Mouse (Mus musculus): ENCODE results near the gene Ubp1.
A peak's percentile ranks its signal among the peaks of the same experiment; 100 is the strongest.
"Not testable (repeated sequence)": the region's sequence is repeated elsewhere in the genome, so short reads cannot be mapped to it uniquely, and the experiment has no call there.

Gene Ubp1

DNA sequence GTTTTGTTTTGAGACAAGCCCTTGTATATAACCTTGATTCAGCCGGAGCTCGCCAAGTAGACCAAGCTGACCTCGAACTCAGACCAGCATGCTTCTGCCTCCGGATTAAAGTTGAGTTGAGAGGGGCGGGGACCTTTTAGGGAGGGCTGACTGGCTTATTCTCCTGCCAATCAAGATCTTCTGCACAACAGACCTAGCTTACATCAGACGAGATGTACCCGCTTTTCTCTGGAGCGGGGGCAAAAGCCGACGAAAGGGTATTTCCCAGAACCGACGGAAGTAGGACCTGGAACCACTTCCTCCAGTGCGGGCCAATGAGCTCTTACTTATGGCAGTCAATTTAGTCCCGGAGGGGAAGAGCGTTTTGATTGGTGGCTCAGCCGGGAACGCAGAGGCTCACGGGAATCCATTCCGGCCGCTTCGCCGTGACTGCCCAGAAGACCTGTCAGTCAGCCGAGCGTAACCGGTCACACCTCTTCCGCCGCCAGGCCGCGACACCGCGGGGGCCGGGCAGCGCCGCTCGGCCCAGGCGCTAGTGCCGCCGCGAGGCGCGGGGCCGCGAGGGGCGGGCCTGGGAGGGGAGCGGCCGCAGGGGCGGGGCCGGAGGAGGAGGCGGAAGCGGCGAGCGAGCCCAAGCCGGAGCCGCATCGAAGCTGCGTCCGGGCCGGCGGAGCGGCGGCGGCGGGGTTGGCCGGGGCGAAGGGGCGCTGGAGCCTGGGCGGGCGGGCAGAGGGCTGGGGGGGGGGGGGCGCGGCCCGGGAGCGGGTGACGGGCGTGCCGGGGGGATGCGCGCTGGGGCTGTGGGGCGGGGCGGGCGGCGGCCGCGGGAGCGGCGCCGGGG lies at the start of gene Ubp1:
Ubp1 (plus strand) TSS at position 401 of the 841 bp plus-strand sequence.
- DNase-seq (ENCODE audit: low spot score): peak; percentile 98

DNA sequence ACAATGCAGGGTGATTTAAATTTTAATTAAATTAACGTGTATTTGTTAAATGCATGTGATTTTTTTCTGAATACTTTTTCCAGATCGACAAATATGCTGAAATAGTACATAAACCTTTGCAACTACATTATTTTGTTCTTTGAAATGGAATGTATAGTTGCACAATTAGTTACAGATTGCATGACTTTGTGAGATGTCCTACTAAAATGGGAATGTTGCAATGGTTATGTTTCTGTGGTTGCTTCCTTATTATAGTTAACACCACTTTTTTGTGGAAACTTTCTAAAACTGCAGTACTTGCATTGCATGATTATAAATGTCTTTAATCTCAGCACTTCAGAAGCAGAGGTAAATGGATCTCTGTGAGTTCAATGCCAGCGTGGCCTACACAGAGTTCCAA lies 35.8 kb upstream of the Ubp1 start:
- DNase-seq (ENCODE audit: low spot score): no peak

DNA sequence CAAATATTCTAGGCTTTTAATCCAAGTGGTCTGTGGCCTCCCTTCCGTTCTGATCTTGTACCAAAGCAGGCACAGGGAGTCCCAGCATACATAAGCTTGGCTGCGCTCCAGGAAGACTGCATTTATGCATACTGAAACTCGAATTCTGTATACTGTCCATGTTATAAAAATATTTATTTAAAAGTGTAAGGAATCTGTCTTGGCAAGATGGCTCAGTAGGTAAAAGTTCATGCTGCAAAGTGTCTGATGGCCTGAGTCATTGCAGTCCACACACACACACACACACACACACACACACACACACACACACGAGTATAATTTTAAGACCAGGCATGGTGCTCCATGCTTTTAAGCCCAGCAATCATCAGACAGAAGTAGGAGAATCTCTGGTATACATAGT lies 27.6 kb upstream of the Ubp1 start:
- DNase-seq (ENCODE audit: low spot score): no peak

DNA sequence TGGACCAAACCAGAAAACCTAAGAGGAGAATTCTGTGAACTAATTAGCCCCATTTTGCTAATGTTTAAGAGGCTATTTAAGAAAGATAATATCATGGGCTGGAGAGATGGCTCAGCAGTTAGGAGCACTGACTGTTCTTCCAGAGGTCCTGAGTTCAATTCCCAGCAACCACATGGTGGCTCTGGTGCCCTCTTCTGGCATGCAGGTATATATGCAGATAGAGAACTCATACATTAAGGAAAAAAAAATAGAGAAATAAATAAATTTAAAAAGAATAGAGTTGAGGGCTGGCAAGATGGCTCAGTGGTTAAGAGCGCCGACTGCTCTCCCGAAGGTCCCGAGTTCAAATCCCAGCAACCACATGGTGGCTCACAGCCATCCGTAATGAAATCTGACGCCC lies 26.4 kb upstream of the Ubp1 start:
- not testable (repeated sequence) for DNase-seq (ENCODE audit: low spot score)

DNA sequence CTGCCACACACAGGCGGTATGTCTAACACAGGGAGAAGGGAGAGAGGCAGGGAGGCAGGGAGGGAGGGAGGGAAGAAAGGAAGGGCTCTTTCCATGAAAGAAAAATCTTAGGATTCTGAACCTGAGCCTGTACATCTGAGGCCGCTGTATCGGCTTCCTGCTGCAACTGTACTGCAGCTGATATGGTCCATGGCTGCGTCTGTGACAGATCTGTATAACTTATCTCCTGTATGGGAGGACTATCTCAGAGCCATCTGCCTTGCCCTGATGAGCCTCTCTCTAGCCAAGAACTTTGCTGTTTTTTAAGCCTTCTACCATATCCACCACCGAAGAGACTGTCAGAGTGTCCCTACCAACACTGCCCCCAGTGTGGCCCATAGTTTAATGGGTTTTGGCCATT lies 14.9 kb upstream of the Ubp1 start:
- DNase-seq (ENCODE audit: low spot score): no peak

DNA sequence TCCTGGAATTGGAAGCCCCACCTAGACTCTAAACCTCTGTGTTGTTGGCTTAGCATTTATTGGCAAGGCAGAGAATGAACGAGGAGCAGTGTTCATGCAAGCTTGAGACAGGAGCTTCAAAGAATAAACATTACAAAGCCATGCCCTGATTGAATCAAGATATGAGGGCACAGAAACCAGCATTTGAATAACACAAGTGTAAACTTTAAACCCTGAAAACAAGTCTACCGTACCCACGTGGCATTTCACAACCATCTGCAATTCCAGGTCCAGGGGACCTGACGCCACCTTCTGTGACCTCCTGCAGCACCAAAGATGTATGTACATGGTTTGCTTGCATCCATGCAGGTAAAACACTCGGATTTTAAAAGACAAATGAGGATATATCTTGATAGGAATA lies 8.1 kb upstream of the Ubp1 start:
- no peak for DNase-seq (ENCODE audit: low spot score)

DNA sequence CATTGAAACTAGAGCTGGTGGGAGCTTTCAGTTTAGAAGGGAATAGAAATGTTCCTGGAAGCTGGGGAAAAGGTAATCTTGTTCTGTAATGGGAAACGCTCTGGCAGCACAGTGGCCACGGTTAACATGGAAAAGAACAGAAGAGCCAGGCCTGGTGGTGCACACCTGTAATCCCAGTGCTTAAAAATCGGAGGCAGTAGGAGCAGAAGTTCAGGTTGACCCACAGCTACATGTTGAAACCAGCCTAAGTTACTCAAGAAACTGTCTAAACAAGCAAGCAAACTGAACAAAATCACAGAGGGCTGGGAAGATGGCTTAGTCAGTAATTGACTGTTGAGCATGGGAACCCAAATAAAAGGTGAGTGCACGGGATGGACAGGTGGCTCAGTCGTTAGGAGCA lies 5.9 kb upstream of the Ubp1 start:
- no peak for DNase-seq (ENCODE audit: low spot score)

DNA sequence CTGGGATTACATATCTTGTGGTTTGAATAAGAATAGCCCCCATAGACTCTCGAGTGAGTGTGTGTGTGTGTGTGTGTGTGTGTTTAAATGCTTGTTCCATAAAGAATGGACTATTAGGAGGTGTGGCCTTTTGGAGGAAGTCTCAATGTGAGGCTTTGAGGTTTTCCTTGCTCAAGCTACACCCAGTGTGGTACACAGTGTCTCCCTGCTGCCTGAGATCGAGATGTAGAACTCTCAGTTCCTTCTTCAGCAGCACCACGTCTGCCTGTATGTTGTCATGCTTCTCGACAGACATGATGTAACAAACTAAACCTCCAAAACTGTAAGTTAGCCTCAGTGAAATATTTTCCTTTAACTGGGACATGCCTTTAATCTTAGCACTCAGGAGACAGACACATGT lies 2.1 kb upstream of the Ubp1 start:
- DNase-seq (ENCODE audit: low spot score): no peak

DNA sequence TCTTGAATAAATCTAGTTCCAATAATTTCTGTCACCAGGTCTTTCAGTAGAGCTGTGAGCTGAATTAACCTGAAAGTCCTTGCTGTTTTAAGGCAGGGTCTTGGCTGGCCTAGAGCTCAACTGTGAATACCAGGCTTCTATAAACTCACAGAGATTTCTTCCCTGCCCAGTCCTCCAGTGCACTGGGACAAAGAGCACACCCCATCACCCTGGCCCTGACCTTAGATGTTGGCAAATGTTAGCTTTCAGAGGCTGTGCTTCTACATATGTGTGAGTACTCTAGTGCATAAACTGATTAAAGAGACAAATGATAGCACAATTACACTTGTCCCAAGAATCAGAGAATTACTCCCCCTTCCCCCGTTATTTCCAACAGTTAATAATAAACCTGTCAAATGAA lies 1.1 kb upstream of the Ubp1 start:
- no peak for DNase-seq (ENCODE audit: low spot score)

DNA sequence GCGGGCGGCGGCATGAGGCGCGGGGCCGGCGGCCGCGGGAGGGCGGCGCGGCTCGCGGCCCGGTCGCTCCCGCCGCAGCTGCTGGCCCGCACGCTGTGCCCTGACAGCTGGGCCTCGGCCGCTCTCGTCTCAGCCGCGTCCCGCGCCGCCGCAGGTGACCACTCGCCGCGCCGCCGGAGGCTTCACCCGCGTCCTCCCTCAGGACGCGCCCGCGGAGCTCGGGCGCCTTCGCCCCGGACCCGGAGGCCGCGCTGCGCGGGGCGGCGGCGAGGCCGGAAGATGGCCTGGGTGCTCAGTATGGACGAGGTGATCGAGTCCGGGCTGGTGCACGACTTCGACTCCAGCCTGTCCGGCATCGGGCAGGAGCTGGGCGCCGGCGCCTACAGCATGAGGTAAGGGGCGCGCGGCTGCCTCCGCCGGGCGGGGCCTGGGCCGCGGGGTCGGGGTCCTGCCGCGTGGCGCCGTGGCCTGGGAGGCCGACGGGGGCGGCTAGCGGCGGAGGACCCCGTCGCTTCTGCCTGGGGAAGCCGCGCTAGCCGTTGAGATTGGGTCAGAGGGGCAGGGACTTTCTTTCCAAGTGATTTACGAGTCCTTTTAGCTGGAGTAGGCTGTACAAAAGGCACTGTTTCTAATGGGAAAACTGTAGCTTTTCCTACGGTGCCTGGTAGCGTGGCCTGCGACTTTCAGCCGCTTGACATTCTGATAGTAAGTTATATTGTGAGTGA lies 803 bp downstream of the Ubp1 start:
- DNase-seq (ENCODE audit: low spot score): peak; percentile 34

DNA sequence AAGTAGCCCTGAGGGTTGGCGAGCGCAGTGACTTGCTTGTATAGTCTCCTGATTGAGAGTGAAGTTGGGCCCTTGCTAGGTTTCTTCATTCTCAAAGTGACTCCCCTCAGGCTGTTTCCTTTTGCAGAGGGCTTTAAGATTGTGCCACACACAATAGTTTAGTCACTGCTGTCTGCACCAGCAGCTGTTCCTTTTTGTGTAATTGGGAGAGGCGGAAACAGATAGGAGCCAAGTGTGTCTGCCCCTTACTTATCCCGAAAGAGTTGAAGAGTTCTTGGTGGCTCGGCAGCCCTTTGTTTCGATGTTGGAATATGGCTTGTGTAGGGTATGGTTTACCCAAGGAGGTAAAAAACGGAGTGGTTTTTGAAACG lies 1.4 kb downstream of the Ubp1 start:
- DNase-seq (ENCODE audit: low spot score): peak; percentile 14

DNA sequence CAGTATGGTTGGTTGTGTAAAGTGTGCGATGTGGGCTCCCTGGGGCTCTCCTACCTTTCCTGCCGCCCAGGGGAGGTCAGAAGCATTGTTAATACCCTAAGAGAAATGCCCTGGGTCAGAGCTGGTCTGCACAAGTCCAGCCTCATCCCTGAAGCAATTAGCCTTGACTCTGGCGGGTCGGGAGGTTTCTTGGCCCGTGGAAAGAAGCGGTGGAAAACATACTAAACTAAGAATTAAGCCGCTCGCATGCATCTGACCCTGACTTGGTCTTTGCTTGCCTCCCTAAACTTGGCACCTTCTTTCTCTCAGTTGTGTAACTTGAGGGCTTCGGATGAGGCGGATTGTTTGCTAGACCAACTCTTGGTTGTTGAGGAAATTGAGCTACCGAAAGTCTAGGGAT lies 1.8 kb downstream of the Ubp1 start:
- DNase-seq (ENCODE audit: low spot score): peak; percentile 19

DNA sequence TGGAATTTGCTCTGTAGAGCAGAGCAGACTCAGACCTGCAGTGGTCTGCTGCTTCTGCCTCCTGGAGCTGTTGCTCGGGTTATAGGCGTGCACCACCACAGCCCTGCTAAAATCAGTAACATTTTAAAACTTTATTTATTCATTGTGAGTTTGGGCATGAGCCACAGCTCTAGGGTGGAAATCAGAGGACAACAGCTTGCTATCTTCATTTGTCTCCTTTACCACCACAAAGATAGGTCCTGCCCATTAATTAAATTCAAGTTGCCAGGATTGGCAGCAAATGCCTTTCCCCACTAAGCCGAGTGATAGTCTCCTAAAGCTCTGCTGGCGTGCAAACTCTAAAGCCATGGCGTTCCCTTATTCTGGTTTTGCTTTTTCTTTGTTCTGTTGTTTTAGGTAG lies 4.9 kb downstream of the Ubp1 start:
- no peak for DNase-seq (ENCODE audit: low spot score)

DNA sequence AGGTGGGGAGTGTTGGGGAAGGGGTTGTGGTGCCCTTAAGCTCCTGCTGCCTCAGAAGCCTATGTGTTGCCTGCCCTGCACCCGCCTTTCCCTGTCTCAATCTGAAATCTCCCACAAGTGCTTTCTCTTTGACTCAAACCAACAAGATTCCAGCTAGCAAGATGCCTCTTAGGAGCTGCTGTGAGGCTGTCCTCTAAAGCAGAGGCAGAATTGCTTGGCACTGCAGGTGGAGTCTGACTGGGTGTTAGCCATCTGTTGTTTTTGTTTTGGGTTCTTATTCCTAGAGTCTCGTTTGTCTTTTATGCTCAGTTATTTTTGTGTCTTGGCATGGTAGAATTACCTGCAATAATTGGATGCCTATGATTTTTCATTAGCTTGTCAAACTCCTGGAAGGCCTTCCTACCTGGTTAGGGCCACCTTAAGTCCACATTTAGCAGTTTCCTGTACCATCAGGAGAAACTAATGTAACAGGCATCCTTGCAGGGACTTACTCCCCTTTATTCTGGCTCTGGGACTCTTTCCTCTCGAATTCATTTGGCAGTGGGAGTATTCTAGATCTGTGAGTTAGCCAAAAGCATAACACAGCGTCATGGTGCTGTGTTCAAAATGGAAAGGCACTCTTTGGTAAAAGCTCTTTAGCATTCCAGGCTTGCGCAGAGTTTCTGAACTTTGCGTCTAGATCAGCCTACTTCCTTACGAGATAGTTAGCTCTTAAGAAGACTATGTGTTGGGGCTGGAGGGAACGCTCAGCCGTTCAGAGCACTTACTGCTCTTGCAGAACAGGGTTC lies 8.5 kb downstream of the Ubp1 start:
- DNase-seq (ENCODE audit: low spot score): no peak

DNA sequence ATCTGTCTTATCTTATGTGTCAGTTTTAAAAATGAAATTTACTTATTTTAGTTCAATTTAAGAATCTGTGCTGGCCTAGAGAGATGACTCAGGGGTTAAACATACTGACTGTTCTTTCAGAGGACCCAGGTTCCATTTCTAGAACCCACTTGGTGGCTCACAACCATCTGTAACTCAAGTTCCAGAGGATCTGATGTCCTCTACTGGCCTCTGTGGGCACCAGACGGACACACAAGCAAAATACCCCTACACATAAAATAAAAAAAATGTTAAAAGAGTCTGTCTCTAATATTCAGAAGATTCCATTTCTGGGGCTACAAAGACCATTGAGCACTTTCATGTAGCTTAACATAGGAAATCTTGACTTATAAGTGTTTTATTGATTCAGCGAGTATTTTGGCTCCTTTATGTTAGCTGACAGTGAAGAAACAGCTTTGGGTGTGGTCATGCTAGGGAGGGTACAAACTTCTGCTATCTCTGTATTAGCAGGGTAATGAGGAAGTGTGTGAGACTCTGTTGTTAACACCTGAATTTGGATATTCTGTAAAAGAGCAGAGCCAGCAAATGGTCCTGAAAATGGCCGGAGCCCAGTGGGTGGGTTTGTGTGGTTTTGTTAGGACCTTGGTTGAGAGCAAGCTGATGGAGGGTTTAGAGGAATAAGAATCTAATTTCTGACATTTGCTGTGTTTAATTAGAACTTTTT lies 10.5 kb downstream of the Ubp1 start:
- no peak for DNase-seq (ENCODE audit: low spot score)

DNA sequence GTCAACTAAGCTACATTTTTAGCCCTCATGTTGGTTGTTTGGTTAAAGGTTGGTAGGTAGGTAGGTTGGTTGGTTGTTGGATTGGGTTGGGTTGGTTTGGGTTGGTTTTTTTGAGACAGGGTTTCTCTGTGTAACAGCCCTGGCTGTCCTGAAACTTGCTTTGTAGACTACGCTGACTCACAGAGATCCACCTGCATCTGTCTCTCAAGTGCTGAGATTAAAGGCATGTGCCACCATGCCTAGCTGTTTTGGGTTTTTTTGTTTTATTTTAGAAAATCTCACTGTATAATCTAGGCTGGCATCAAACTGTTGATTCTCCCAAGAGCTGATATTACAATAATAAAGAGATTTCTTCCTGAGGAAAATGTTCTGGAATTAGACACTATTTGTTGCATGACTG lies 12.6 kb downstream of the Ubp1 start:
- DNase-seq (ENCODE audit: low spot score): no peak

DNA sequence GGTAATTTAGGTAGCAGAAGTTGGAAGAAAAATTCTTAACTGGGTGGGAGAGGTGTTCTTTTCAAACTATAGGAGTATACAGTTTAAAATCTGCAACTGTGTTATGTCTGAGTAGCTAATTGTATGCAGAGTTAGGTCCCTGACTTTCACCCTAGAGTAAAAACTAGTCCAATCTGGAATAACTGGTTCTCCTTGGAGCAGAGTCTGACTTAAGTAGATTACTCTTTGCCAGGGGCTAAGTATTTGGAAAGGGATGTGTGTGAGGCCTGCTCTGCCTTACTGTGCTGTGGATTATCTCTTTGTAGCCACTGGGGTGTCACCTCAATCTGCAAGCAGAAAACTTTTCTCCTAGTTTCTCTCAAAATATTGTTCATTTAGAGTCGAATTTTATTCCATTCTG lies 16.5 kb downstream of the Ubp1 start:
- no peak for DNase-seq (ENCODE audit: low spot score)

DNA sequence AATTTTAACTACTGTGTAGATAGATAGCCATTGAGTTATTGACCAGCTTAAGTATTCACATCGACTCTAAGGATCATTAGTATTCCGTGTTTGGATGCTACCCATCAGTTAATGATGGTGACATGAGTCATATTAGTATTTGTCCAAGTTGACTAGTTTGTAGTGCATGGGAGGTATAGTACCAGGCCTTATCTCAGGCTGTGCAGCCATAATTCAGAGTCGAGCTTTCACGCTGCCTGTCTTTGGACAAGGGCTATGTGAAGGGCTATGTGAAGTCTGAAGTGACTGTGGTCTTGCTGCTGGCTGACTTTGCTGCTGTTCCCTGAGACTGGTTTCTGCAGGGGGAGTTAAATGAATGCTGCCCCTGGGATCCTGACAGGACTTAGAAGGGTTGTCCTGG lies 27.0 kb downstream of the Ubp1 start:
- no peak for DNase-seq (ENCODE audit: low spot score)

DNA sequence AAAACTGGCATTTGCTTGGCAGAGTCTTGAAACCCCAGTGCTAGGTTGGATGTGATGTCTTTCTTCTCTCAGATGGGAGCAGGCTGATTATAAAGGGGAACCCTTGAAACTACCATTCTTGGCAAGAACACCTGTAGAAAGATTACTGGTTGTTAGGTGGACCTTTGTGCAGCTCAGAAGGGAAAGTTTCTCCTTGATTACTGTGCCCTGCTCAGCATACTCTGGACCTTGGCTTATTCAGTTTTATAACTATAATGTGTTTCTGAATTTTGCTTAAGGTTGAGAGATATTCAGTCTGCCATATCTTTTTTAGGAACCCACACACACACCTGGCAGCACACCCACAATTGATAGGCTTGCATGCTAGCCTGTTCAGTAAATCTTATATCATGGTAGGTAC lies 33.0 kb downstream of the Ubp1 start:
- no peak for DNase-seq (ENCODE audit: low spot score)

DNA sequence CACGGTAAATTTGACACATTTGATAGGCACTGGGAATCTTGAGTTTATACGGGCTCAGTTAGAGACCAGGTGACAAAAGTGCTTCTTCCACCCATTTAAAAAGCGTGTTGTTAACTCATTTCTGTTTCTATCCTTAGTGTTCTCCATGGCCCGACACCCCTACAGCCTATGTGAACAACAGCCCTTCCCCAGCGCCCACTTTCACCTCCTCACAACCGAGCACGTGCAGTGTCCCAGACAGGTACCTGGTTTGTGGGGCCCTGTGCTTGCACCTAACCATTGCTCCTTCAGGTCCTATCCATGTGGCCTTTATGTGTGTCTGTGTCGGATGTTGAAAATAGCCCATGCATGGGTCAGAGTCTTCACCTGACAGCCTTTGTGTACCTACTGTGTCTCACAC lies 33.7 kb downstream of the Ubp1 start:
- no peak for DNase-seq (ENCODE audit: low spot score)

DNA sequence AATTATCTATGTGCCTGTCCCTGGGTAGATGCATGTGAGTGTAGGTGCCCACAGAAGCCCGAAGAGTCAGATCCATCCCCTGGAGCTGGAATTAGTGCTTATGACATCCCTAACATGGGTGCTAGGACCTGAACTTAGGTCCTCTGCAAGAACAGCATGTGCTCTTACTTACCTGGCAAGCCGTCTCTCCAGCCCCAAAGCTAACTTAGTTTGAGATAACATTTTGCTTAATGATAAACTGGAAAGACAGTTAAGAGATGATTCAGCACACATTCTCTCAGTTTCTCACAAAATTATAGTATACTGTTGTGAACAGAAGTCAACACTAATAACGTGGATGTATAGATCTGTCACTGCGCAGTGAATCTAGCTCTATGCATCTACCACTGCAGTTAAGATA lies 36.1 kb downstream of the Ubp1 start:
- DNase-seq (ENCODE audit: low spot score): no peak

DNA sequence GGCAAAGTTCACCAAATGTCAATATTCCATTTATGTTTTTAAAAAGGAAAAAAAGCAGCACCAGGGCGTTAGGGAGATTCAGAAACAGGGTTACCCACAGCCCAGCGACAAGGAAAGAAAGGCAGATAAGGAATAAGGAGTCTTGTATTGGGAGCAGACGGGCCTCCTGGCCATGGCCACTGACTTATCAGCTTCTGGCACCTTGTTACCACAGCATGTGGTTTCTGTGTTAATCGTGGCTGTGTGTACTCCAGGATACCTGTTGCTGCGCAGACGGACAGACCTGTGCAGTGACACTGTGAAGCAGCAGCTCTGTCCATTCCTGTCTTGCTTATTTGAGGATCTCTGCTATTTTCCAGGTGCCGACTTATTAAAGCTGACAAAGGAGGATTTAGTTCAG lies 38.2 kb downstream of the Ubp1 start:
- peak; percentile 47 for DNase-seq (ENCODE audit: low spot score)
